Mouse (Mus musculus): ENCODE measurements at regions not wholly inside any gene's neighbourhood (a gene's known extent, or its start where the extent isn't known, plus 50 kb on each side); places are given as distances from the start of the nearest gene placed in this dataset.

DNA sequence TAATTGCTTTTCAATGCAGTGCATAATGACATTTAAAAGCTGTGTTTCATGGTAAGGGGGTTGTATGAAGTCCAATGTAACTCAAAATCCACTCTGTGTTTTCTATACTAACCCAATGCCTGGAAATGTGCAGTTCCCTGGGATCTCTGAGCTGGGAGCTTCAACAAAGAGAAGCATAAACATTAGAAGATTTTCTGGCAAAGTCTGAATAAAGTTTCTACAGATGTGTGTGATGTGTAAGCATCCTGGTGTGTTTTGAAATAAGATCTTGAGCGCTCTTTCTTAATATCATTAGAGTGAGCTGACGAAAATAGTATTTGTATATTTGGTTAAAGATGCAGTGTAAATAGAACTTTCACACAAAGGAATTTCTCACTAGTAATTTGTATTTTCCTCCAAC, 212.2 kb upstream of the Ferd3l start:
- DNase-seq (ENCODE audit: low spot score): no peak

DNA sequence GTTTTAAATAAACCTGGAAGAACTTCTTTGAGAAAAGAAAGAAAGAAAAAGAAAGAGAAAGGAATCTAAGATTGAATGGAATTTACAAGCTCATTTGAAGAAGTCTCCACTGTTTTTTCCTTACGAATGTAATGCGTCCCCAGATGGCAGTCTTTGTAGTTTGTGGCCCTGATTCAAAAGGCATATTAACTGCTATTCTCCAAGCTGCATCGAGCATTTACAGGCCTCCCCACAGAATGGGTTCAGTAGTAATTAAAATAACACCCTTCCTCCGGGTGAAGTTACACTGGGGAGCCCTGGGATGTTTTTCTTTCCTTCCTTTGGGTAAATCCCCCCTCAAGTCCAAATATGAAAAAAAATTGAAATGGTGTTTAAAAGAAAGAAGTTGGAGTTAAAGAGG, 211.2 kb upstream of the Ferd3l start:
- DNase-seq (ENCODE audit: low spot score): no peak

GRCm38 (mm10) chr12:33717601-33718260, 210.5 kb upstream of the Ferd3l start:
- DNase-seq (ENCODE audit: low spot score): peak; percentile 8

DNA sequence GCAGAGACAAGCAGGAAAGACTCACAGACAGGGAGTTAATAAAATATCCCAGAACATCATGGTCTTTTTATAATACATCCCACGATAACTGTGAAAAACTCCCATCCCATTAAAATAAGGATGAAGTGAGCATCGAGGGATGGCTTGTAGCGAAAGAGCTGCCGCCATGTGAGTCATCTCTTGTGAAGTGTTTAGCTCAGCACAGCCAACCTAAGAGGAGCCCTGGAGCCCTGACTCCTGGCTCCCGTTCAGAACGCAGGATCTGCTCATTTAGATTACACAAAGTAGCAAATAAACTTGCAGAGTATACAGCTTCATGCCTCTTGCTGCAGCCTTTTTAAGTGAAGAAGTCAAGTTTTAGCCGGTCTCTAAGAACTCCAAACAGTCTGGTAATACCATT, 209.2 kb upstream of the Ferd3l start:
- no peak for DNase-seq (ENCODE audit: low spot score)

DNA sequence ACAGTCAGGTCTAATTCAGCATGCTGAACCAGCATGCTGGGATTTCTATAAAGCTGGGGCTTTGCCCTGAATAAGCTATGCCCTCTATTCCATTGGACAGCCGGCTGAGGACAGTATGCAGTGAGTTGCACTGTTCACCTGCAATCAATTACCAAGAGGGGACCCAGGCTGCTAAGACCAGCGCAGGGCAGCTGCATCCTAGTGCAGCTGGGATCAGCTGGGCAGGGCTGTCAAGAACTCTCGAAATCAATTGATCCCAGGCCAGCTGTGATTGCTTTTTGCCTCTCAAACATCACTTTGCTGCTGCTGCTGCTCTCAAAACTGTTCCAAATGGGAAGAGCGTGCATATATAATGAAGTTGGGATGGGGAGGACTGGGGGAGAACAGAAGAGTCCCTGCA, 196.3 kb upstream of the Ferd3l start:
- DNase-seq (ENCODE audit: low spot score): no peak

DNA sequence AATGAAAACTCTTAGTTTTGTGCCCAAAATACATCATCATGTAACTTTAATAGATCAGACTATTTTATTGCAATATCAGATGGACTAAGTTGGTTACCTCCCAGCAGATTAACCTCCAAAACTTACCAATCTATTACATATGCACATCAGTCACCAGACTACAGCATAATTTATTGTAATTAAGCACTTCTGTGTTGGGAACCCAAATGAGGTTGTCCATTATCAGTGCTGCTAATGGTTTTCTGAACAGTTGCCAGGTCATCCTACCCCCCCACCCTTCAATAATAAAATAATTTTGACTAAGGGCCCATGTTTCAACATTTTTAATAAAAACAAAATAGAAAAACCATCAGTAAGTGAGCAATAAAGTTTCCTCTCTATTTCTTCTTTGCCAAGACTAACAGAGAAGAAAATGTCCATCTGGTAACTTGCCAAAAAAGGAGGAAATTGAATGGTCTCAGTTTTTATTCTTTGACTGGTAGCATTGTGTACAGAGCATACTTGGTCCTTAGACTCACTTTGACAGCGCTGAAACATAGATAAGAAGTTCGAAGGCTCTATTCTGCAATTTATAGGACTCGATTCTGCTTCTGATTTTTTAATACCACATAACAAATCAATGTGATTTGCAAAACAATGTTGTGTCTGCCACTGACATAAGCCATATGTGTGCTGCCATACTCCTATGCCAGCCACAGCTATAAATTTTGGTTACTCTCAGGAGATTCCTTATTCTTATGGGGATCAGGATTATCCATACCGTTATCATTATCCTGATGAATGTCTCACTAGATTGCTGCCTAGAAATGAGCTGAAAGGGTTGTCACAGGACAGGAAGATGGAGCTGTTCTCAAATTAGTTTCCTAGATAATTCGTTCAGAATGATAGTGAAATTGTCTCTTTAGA, 152.4 kb upstream of the Ferd3l start:
- DNase-seq (ENCODE audit: low spot score): no peak

DNA sequence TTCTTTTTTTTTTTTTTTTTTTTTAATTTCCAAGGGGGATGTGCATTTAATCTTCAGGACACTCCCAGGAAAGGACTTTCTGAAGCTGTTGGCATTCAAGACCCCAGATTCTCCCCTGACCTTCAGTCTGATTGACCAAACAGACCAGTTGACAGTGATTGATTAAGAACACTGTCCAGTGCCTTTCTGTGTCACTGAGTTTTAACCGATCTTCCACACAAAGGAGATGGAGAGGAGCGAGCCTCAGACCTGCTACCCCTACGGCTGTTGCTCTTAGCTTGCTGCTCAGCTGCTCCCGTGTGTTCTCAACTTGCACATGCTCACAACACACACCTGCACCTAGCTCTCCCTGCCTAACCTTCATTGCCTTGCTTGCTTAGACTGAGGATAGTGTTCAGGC, 149.7 kb upstream of the Ferd3l start:
- no peak for DNase-seq (ENCODE audit: low spot score)

GRCm38 (mm10) chr12:33779898-33780297, 148.3 kb upstream of the Ferd3l start:
- DNase-seq (ENCODE audit: low spot score): no peak

DNA sequence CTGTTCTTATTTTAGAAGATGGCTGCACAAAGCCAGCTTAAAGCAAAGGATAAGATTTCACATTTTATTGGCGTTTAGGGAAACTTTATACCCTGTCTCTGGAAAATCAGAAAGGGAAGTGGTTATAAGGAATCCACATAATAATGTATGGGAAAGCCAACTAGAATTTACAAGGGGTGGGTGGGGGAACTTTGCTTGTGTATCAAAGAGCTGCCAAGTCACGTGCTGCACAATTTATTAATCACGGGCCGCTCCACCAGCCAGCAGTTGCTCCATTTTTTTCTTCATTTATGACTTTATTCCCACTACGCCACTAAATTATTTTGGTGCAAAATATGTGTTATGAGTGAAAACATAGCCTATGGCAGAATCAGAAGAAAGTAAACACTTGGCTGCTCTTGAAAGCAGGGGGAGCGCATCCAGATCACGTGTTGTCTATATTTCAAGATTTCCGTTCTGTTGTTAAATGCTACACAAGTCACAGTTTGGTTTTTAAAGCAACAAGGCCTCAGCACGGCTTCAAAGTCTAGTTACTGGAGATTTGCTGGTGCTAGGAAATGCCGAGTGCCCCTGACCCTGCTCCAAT, 123.9 kb upstream of the Ferd3l start:
- no peak for DNase-seq (ENCODE audit: low spot score)

- no peak for DNase-seq (ENCODE audit: low spot score)
Observed at GRCm38 (mm10) chr12:33825571-33825970, 102.7 kb upstream of the Ferd3l start.

DNA sequence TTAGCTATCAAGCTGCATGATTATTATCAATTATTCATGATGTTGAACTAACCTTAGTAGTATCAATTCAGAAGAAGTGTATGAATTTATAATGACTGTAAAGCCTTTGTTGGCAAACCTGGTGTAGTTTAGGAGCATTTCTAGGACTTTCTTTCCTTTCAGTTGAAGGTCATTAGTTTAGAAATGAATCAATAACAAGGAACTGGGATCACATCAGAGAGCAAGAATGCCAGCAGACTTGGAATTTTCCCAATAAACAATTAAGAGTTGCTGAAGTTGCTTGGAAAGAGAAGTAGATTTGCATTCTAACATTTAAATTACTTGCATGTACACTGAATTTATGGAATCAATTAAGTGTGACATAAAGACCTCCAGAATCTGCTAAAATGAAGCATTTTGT, 79.1 kb upstream of the Ferd3l start:
- DNase-seq (ENCODE audit: low spot score): no peak

GRCm38 (mm10) chr12:33851736-33852135, 76.5 kb upstream of the Ferd3l start:
- DNase-seq (ENCODE audit: low spot score): no peak
